ENCODE assay signal across 19 mouse cellular contexts in genomic region chr6:12419070-12419469, GRCm38 (mm10).
A peak's percentile ranks its signal among the peaks of the same experiment; 100 is the strongest.
DNase-seq lines count a peak whose midpoint lies in the region; TF ChIP-seq lines count a peak whose summit lies in the region.
"Had no signal": no experiment of that assay in that cellular context is flagged by ENCODE, and none has a peak within 500 bp of the region (broad histone marks: within the 10 kb centered on the region; RNA-seq: fewer than 3 reads in every experiment).

No protein-coding gene starts in this region.

- no peaks in the 10 kb centered on the region for H3K36me3 ChIP-seq in kidney, adult 2 months (ENCODE audit: control insufficient read depth, insufficient read depth, low read length)
- H3K36me3 ChIP-seq: embryonic facial prominence, embryonic 13.5 days; G1E; heart, embryonic 10.5 days; midbrain, embryonic 15.5 days; stomach, embryonic 15.5 days had no signal

- no peak overlapping the region for H3K4me3 ChIP-seq in kidney, adult 2 months (ENCODE audit: insufficient read depth, low read depth, low read length)
- H3K4me3 ChIP-seq: embryonic facial prominence, embryonic 13.5 days; heart, embryonic 10.5 days; hindbrain, embryonic 13.5 days; midbrain, embryonic 15.5 days; stomach, embryonic 15.5 days had no signal

- WGBS in kidney, adult 2 months: 95% methylated on average over 10 of the region's 10 CpGs

- TF ChIP-seq POLR2A in kidney, adult 2 months (IDR thresholded peaks at IDR 0.05; ENCODE audit: low read depth, low read length): no peak

- peak; percentile 4 to 35 for DNase-seq in kidney, postnatal 25 days
- no peak for DNase-seq in kidney, adult 2 months
- peak; percentile 5 for DNase-seq in right cerebral cortex, postnatal 14 days
- no peak for DNase-seq in right cerebral cortex, postnatal 25 days
- peak; percentile 66 for DNase-seq in R1 (ENCODE audit: low read depth, low spot score)
- DNase-seq in Muller cell, postnatal 12 days (ENCODE audit: inconsistent ontology term): no peak
- DNase-seq in embryo, embryonic 10 days (ENCODE audit: low spot score): no peak
- DNase-seq: adrenal gland, postnatal 14 days; cerebellum, adult 8-10 months; gastrocnemius, postnatal 10 days; heart, postnatal 10 days; layer of hippocampus, postnatal 36 days; left cerebral cortex, postnatal 4 days had no signal

- H3K4me1 ChIP-seq in kidney, adult 2 months (ENCODE audit: control insufficient read depth, insufficient read depth, low read length): no peaks in the 10 kb centered on the region
- H3K4me1 ChIP-seq: embryonic facial prominence, embryonic 13.5 days; heart, embryonic 10.5 days; hindbrain, embryonic 13.5 days; midbrain, embryonic 15.5 days; stomach, embryonic 15.5 days had no signal

- H3K27me3 ChIP-seq in kidney, adult 2 months (replicated peaks; ENCODE audit: control insufficient read depth, insufficient read depth, low read length): no peaks in the 10 kb centered on the region
- H3K27me3 ChIP-seq: embryonic facial prominence, embryonic 13.5 days; hindbrain, embryonic 13.5 days; midbrain, embryonic 15.5 days; stomach, embryonic 15.5 days had no signal

- H3K27ac ChIP-seq in kidney, adult 2 months (ENCODE audit: insufficient read depth, low read depth, low read length): no peak overlapping the region
- H3K27ac ChIP-seq: embryonic facial prominence, embryonic 13.5 days; heart, embryonic 10.5 days; hindbrain, embryonic 13.5 days; midbrain, embryonic 15.5 days; stomach, embryonic 15.5 days had no signal

- TF ChIP-seq CTCF in kidney, adult 2 months (conservative IDR thresholded peaks at IDR 0.05; ENCODE audit: insufficient read depth, insufficient read length, low read depth, low read length): no peak

Comparison
In these comparisons a context has a peak if more than half of its experiments do, and no peak if none do; other contexts are left out.
1. DNase-seq: peak in kidney, postnatal 25 days (2 of 2), right cerebral cortex, postnatal 14 days (single experiment) and R1 (single experiment); none in kidney, adult 2 months (single experiment), right cerebral cortex, postnatal 25 days (single experiment), Muller cell, postnatal 12 days (single experiment) and embryo, embryonic 10 days (single experiment).